Mouse (Mus musculus): ENCODE data around the gene Abcc4.

DNA sequence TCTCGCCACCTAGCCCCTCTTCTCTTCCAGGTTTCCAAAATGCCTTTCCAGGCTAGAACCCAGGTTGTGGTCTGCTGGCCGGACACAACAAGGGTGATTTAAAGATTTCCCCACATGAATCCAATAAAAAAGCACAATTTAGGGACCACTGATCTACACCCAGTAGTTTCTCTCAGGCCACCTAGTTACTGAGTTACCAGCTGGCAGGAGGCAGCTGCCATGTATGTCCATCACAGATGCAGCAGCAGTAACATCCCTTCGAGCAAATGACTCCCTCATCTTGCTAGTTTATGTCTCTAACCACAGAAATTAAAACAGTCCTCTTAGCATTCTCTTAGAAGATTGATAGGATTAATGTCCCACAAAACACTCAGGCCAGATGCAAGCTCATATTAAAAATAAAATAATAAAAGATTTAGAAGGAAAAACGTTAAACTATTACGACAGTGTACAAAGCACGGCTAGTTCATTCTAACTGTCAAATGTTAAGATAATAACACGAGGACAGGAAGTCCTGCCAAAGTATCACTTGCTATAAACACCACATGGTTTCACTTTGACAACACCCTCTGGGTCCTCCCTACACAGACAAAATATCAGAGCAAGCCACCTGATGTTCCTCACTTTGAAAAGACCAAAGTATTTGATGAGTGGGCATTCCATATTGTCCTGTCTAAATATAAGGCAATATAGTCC, 56.7 kb downstream of the Abcc4 start:
- TF ChIP-seq GATA1 (IDR thresholded peaks at IDR 0.05; ENCODE audit: low read length) = no peak
- TF ChIP-seq TAL1 (IDR thresholded peaks at IDR 0.05; ENCODE audit: low read length) = no peak

Measured in erythroblast, embryonic 14.5 days (primary cell).